Mouse (Mus musculus): ENCODE data around the gene Prm2.

The Prm2 gene

DNA sequence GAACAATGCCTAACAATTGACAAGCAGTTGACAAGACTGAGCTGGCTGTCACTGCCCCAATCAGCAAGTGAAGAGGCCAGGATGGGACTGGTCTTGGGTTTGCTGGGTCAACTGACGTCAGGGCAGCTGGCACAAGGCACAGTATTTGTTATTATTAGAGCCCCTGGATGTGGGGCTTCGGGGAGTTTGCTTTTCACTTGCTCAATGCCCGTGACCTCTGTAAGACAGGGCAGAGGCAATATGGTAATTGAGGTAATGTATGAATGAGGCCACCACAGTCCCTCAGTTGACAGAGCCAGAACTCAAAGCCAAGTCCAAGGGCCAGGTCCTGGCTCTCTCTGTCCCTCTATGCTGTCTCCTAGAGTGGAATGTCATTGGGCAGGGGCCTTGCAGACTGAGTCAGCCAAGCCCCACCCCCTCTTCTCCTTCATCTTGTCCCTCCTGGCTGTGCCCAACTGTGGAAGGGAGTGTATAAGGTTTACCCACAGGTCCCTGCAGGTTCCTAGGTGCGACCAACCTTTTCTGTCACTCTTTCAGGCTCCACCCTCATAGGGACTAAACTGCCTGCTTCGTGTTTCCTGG, 18.3 kb downstream of the Prm2 start:
- DNase-seq (ENCODE audit: low spot score in 2 of 2), result no peak

DNA sequence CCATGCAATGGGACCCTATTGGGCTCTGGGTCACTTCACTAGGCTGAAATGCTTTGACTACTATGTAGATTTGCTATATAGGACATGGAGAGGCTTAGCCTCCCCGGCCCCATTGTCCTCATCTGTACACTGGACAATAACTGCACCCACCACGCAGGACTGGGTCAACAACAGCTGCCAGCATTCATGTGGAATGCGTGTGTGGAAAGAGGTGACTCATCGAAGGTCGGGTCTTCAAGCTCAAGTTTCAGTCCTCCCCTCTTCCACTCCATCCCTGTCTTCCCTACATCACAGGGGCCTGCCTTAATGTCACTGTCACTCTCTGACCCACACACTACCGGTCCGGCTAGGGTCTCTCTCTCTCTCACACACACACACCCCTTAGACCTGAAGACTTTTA, 19.6 kb downstream of the Prm2 start:
- no peak for DNase-seq (ENCODE audit: low spot score in 2 of 2)

DNA sequence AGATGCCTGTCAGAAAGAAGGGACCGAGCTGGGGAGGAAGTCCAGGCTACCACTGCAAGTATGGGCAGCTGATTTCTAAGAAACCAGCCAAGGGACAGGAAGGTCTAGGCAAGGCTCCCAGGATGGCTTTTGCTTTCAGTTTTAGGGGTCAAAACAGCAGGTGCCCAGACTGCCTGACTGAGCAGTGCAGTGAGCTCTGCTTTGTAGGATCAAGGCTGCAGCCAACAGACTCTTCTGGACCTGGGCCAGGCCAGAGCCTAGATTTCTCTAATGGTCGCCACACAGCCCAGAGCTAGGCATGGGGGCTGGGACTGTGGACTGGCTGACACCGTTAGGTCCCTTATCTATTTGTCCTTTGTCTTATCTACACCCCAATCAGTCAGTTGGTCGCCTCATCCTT, 21.2 kb downstream of the Prm2 start:
- DNase-seq (ENCODE audit: low spot score in 2 of 2), result no peak

DNA sequence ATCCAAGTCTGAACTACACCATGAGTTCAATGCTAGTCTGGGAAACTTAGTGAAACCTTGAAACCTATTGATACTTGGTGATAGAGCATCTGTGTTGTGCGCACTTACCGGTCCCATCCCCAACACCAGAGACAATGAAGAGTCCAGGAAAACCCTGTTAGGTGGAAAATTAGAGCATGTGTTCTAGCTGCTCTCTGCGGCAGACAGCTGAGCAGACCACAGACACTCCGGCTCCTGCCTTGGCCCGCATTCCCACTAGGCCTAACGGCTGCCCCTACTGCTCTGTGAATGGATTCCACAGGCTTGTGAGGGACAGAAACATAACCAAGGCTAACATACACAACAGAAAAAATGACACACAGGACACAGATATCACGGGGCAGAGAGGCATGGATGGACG, 22.4 kb downstream of the Prm2 start:
- no peak for DNase-seq (ENCODE audit: low spot score in 2 of 2)

DNA sequence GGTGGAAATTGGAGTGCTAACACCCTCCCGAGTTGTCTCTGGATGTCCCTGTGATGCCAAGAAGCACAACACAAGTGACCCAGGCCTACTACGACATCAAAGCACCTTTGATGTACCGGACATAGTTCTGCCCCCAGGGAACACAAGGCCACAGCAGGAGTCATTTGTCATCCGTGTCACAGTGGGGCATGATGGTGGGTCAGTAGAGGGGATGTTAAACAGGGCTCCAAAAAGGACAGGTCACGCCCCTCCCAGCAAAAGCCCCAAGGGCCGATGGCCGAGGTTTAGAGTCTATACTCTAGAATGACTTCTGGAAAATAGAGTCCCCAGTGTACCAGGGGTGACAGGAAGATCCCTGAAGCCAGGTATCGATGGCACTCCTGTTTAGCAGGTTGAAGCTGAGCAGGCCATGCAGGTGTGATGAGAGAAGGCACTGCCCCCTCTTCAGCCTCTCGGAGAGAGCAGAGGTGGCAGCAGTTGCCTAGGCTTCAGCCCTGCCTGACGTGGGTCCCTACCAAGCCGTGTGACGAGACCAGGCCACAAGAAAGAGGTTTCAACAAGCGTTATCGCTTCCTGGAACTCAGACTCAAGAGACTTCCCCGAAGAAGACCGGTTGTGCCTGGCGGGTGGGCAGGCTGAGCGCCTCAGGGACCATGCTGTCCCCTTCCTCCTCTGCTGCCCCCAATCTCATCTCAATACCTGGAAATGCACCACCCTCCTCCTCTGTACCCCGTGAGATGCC, 24.0 kb downstream of the Prm2 start:
- no peak for DNase-seq (ENCODE audit: low spot score in 2 of 2)

DNA sequence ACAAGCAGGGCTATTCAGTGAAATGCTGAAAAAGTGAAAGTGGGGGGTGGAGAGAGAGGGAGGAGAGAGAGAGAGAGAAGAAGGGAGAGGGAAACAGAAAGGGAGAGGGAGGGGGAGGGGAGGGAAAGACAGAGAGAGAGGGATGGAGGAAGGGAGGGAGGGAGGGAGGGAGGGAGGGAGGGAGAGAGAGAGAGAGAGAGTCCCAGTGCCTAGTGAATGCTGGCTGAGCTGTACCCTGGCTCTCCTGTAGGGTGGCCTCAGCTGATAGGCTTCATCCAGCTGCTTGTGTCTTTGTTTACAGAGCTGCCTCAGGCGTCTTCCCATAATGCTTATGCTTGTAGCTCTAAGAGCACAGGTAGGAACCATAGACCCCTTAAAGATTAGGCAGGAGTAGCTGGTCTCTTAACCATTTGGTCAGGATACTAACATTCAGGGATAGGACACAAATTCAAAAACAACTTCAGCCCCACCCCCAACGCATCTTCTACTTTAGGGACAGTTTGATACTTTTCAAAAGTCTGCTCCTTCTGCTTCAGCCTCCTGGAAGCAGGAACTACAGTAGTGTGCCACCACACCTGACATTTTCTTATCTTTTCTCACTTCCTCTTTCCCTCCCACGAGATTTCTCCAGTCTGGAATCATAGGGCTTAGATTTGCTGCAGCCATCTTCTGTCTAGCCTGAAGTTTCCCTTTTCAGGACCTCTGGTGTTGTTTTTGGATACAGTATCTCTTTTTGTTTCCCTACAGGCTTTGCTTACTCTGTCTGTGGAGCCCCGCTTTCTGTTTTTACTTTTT, 25.2 kb downstream of the Prm2 start:
- no peak for DNase-seq (ENCODE audit: low spot score in 2 of 2)

DNA sequence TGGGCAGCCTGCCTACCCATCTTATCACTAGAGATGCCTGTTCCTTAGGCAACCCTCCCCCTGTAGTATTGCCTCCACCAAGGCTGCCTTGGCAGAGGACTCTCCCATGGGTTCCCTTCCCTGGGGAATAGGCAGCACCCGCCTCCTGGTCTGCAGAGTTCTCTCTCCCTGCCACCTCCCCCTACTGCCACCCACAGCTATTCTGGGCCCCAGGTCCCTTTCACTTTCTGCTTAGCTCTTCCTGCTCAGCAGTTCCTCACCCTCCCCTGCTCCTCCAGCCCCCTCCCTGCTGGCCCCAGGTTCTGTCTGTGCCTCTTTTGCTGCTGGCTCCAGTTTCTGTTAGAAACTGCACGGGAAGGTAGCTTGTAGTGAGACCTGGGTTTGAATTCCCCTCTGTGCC, 26.3 kb downstream of the Prm2 start:
- no peak for DNase-seq (ENCODE audit: low spot score in 2 of 2)

DNA sequence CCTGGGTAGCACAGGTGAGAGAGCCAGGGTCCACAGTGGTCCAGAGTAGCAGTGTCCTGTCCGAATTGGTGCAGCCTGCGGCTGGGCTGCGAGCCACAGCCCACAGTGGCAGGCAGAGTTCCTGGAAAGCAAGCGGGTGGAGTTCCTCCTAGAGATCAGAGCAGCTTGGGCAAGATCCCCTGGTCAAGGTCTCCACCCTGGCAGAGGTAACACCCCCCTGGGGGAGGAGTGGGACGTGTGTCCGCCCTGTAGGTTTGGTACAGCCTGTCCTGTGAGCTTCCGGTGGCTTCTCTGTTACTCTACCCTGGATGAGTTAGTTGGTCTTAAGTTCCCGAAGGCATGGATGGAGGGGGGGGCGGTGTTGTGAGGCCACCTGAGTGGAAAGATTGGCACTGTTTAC, 27.1 kb downstream of the Prm2 start:
- DNase-seq (ENCODE audit: low spot score in 2 of 2), result no peak

DNA sequence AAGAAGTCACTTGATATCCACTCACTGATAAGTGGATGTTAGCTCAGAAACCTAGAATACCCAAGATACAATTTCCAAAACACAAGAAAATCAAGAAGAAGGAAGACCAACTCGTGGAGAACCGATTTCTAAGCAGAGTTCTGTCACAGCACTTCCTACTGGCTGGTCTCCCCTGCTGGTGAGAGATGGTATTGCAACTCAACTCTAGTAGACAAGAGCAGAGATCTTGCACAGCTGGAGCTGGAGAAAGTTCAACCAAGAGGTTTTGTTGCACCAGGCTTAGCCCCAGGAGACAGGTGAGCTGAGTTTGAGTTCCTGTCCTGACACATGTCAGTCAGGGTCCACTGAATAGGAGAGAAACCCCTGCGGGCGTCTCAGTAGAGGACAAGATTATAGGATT, 28.8 kb downstream of the Prm2 start:
- DNase-seq (ENCODE audit: low spot score in 2 of 2), result peak; percentile 46 to 75

DNA sequence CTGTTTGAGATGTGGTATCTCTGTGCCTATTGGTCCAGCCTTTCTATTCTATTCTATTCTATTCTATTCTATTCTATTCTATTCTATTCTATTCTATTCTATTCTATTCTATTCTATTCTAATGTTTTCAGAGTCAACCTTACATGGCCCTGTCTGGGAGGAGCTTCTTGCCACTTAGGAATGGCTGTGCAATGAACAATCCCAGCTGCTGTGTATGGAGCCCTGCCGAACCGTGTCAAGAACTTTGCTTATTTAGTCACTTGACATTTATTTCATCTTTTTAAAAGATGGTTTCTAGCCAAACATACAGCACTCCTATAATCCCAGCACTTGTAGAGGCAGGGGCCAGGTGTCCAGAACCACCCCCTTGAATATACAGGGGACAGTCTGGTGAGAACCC, 31.6 kb downstream of the Prm2 start:
- peak in 1 of 2 experiments; percentile 33 for DNase-seq (ENCODE audit: low spot score in 2 of 2)

DNA sequence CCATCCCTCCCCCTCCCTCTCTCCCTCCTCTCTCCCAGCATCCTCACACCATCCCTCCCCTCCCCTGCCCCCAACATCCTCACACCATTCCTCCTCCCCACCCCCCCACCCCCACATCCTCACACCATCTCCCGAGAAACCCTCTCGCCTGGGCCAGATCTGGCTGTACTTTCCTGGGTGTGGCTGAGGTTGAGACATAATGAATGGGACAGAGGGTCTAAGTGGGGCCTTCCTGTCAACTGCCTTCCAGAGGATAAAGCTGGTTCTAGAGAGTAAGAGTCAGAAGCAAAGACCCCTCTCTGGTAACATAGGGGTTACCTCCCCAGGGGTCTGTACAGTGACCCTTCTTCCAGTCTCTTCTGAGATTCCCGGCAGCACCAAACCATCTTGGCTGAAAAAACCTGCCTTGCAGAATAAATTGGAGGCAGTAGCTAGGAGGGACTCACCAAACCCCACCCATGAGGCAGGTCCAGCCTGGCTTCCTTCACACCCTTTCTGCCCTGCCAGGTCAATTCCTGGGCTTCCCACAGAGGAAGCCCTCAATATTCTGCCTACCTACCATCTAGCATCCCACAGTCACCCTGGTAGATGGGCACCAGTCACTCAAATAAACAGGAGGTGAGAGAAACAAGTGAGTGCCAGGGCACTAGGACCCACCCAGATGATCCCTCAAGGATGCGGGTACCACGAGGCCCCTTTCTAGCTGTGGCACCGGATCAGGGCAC, 32.2 kb downstream of the Prm2 start:
- DNase-seq (ENCODE audit: low spot score in 2 of 2), result no peak

DNA sequence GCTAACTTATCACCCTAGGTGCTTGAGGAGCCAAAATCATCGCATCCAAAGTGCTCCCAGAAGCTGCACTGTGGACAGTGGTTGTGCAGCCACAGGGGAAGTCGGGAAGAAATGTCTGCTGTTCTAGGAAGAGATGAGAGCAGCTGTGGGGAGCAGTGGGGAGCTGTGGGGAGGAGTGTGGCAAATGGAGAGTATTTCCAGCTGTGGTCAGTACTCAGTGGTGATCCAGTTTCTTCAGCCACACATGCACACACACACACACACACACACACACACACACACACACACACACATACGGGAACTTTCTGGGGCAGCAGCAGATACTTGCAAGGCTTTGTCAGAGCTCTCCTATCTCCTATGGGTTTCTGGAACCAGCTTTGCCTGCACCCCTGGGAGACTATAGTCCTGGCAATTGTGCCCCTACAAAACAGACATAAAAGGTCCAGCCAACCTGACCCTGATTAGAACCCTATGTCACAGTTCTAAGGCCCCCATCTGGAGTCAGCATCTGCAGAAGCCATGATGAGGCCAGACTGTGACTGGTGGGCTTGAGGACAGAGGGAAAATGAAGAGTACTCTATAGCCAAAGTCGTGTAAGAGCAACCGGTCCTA, 33.3 kb downstream of the Prm2 start:
- DNase-seq (ENCODE audit: low spot score in 2 of 2), result peak in 1 of 2 experiments; percentile 29

DNA sequence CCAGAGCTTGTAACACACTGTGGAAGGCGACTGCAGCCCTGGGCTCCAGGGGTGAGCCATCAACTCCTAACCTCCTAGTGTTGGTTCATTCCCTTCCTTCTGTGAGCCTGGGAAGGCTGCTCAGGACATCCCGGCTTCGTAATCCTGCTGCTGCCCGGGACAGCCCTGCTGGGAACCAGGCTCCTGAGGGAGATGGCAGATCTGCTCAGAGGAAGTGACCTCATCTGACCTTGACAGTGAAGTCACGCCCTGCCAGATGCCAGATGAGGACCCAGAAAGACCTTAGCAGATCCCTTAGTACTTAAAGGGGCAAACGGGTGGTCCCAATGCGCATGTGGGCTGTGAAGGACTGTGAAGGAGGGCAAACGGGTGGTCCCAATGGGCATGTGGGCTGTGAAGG, 34.8 kb downstream of the Prm2 start:
- DNase-seq (ENCODE audit: low spot score in 2 of 2), result peak; percentile 51 to 54

DNA sequence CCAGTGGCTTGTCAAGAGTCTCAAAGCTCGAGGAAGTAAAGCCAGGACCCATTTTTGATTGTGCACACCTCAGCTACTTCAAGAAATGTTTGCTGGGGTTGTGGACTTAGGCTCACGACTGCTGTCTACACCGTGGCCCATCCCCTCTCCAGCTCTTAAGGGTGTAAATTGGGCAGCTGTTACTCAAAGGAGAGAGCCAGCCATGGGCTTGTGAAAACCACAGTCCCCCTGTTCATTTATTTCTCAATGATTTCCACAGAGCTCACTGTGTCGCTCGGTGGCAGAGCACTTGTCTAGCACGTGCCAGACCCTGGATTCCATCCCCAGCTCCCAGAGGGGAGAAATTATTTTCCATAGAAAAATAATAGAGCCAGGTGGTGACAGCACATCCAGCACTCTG, 39.8 kb downstream of the Prm2 start:
- no peak for DNase-seq (ENCODE audit: low spot score in 2 of 2)

DNA sequence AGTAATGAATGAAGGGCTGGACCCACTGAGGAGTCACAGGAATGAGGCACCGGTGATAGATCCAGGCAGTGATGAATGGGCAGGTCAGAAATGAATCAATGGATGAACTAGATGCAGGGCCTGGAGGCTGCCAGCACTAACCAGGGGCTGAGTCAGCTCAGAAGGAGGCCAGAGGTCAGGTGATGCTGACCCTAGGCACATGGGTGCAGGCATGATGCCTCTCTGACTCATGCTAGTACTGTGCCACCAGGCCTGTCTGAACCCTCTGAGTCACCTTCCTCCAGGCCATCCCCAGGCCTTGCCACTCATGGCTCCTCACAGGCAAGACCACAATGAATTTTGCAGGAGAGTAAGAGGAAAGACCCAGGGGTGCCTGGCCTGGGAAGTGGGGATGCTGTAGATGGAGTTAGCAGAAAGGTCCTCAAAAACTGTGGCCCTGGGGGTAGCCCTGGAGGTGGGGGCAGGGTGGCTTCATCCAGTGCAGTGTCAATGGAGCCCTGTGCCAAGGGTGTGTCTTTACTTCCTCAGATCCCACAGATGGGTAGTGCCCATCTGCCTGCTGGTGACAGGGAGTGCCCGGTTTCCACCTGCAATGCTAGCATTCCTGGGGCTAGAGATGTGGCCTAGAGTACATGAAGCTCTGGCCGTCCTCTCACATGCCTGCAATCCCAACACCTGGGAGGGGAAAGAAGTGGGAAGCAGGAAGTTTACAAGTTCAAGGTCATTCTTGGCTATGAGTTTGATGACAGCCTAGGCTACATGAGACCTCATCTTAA, 41.2 kb downstream of the Prm2 start:
- no peak for DNase-seq (ENCODE audit: low spot score in 2 of 2)

DNA sequence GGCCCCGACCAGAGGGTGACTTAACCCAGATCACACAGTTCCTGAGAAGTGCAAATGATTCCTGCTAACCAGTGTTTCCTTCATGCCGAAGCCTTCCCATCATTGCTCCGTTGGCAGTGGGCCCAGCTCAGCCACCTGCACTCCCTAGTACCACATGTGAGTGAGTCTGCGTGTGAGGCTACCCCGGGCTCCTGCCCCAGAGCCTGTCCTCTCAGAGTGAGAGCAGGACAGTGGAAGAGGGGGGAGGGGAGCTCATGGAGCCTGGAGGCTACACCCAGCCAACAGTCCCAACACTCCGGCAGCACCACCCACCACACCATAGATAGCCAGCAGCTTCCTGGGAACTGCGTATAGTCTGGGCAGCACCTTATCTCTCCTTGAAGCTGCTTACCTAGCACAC, 46.1 kb downstream of the Prm2 start:
- DNase-seq (ENCODE audit: low spot score in 2 of 2), result no peak

DNA sequence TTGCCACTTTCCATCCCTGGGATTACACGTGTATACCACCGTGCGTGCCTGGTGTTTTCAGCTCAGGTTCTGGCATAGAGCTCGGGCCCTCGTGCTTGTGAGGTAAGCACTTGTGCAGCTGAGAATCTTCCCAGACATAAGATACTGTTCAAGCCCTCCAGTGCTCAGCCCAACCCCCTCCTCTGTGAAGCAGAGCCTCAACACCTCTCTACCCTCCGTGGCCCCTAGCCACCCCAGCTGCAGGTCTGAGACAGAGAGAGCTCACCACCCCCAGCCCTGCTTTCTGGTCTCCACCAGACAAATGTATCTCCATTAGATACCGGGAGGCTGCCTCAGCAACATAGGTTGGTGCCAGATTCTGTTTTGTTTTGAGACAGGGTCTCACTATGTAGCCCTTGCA, 46.7 kb downstream of the Prm2 start:
- DNase-seq (ENCODE audit: low spot score in 2 of 2), result no peak

Measured in heart, adult 9 months (tissue).